Mouse (Mus musculus): ENCODE results near the gene Trim33. TPM values are rescaled to one million over a fixed set of nuclear protein-coding genes. Genes with fewer than 3 reads are reported as not detected.

Gene Trim33
- polyA plus RNA-seq, 1 experiment from 2014 or later, result 7.6 TPM

DNA sequence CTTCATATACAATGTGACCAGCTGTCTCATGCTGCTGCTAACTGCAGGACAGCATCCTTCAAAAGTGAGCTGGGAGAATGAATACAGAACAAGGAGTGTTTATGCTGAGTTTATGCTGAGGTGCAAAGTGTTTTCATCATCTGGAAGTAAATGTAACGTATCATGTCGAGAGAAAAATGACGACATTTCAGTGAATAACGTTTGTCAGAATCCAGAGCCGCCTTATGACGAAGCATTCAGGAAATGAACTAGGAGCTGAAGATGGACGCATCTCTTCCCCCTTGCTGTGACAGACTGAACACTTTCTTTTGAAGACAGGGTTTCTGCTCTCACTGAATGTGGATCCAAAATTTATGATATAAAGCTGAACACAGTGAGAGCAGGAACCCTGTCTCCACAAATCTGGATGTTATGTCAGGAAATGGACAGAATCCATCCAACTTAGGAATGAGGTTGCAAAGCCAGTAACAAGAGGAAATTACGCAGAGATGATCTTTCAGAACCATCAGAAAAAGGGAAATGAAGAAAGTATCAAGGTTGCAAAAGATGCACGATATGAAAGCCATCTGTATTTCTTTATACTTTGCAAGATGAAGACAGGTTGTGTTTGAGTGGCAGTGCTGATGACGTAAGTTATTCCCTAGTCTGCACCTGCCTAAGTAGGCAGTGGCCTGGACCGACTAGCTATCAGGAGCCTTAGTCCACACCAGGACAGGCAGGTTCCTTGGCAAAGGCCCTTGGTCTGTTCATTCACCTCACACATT, 85.3 kb downstream of the Trim33 start:
- H3K27ac ChIP-seq, result no peak overlapping the region
- no peak overlapping the region for H3K4me2 ChIP-seq
- WGBS (ENCODE audit: insufficient replicate concordance), result 67% methylated on average over 11 of the region's 11 CpGs
- peaks cover 8% of the 10 kb centered on the region for H3K4me1 ChIP-seq (replicated peaks)
- H3K27me3 ChIP-seq, result no peaks in the 10 kb centered on the region
- no peak overlapping the region for H3K9ac ChIP-seq
- ATAC-seq (ENCODE audit: low read depth) (no peak), DNase-seq (no peak)
- no peaks in the 10 kb centered on the region for H3K9me3 ChIP-seq (replicated peaks)
- H3K36me3 ChIP-seq, result no peaks in the 10 kb centered on the region
- H3K4me3 ChIP-seq (replicated peaks), result no peak overlapping the region

DNA sequence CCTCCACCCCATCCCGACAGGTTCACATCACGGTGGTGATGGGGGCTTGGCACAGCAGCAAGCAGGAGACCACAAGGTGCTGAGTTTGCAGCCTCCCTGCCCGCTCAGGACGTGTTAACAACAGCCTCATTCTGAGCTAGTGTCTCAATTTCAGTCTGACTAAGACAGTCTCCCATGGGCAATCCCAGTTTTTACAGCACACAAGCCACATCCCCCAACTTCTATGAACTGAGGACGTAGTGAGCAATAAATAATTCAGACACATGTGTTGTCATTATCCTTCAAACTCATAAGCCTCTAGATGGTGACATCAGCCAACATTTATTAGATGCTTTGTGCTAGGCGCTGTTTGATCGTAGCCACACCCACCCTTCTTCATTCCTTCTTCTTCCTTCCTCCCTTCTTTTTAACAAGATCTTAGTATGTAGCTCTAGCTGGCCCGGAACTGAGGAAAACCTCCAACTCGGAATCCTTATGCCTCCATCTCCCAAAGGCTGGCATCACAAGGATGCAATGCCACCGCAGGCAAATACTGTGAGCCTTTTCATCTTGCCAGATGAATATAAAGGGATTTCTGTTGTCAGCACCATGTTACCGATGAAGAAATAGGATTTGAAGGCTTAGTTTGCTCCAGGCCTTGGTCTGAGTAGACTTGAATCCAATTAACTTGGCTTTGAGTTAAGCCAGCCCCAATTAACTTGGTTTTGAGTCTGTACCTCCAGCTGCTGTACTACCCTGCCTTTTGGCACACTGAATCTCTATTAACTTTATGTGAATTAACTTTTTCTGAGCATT, 88.3 kb downstream of the Trim33 start:
- ATAC-seq (ENCODE audit: low read depth) (no peak), DNase-seq (no peak)
- Histone ChIP-seq H3K9ac (no peak overlapping the region), H3K4me2 (no peak overlapping the region), H3K27me3 (no peaks in the 10 kb centered on the region), H3K4me1 (replicated peaks) (no peaks in the 10 kb centered on the region), H3K4me3 (replicated peaks) (no peak overlapping the region), H3K9me3 (replicated peaks) (no peaks in the 10 kb centered on the region), H3K27ac (no peak overlapping the region), H3K36me3 (no peaks in the 10 kb centered on the region)
- WGBS (ENCODE audit: insufficient replicate concordance), result 68% methylated on average over 11 of the region's 11 CpGs

DNA sequence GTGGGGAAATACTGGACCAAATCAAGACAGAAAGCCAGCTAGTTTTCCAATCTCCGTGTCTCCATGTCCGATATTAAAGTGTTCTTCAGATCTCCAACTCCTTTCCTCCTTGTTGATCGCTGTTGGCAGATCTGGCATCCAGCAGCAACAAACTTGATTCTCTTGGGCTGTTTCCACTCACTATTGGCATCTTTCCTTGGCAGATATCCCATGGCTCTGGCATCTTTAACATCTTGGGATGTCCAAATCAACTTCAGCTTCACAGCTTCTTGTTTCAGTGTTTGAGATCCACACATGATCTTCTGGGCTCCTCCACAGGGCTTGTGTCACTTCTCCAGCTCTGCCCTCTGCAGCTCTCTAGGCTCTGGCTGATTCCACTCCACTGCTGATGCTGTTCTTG, 89.6 kb downstream of the Trim33 start:
- H3K9ac ChIP-seq, result no peak overlapping the region
- H3K27me3 ChIP-seq, result no peaks in the 10 kb centered on the region
- H3K4me3 ChIP-seq (replicated peaks), result no peak overlapping the region
- no peak overlapping the region for H3K27ac ChIP-seq
- H3K4me1 ChIP-seq (replicated peaks), result no peaks in the 10 kb centered on the region
- no peaks in the 10 kb centered on the region for H3K9me3 ChIP-seq (replicated peaks)
- DNase-seq, result no peak
- WGBS (ENCODE audit: insufficient replicate concordance), result 73% methylated on average over 3 of the region's 3 CpGs
- H3K36me3 ChIP-seq, result no peaks in the 10 kb centered on the region
- no peak overlapping the region for H3K4me2 ChIP-seq
- ATAC-seq (ENCODE audit: low read depth), result no peak

- ATAC-seq (ENCODE audit: low read depth), result peak; percentile 49; the same call in 1 of the 2 replicates
- WGBS (ENCODE audit: insufficient replicate concordance), result 23% methylated on average over 8 of the region's 8 CpGs
Observed at GRCm38 (mm10) chr3:103374028-103374427, 94.9 kb downstream of the Trim33 start.

GRCm38 (mm10) chr3:103375181-103375855, 96.2 kb downstream of the Trim33 start:
- 31% methylated on average over 14 of the region's 14 CpGs for WGBS (ENCODE audit: insufficient replicate concordance)
- no peaks in the 10 kb centered on the region for H3K9me3 ChIP-seq (replicated peaks)
- H3K4me3 ChIP-seq (replicated peaks), result no peak overlapping the region
- DNase-seq (no peak), ATAC-seq (ENCODE audit: low read depth) (no peak)
- no peak overlapping the region for H3K9ac ChIP-seq
- H3K27ac ChIP-seq, result no peak overlapping the region; the same call in 1 of the 2 replicates
- no peaks in the 10 kb centered on the region for H3K27me3 ChIP-seq
- no peaks in the 10 kb centered on the region for H3K36me3 ChIP-seq
- H3K4me1 ChIP-seq (replicated peaks), result peaks cover 27% of the 10 kb centered on the region
- no peak overlapping the region for H3K4me2 ChIP-seq

More at GRCm38 (mm10) chr3:103374028-103374427, 94.9 kb downstream of the Trim33 start:
- H3K9me3 ChIP-seq (replicated peaks), result no peaks in the 10 kb centered on the region
- no peak overlapping the region for H3K4me3 ChIP-seq (replicated peaks)
- H3K4me1 ChIP-seq (replicated peaks), result peaks cover 27% of the 10 kb centered on the region
- no peaks in the 10 kb centered on the region for H3K27me3 ChIP-seq
- no peak overlapping the region for H3K27ac ChIP-seq
- H3K9ac ChIP-seq, result no peak overlapping the region
- H3K4me2 ChIP-seq, result no peak overlapping the region
- H3K36me3 ChIP-seq, result no peaks in the 10 kb centered on the region
- peak; percentile 40 for DNase-seq

DNA sequence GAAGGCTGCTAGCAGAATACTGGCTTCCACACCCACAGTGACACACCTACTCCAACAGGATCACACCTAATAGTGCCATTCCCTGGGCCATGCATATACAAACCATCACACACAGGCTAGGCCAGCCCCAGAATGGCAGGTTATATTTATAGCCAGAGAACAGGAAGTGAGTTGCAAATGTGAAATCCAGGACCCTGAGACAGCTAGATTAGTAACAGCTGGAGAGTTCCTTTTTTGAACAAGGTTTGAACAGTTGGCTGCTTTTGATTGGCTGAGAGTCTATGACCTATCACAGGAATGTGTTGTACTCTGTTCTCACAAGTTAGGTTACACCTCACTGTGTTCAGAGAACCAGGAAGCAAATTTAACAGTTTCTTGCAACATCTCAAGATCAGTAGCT, 98.9 kb downstream of the Trim33 start:
- ATAC-seq (ENCODE audit: low read depth) (peak; percentile 57), DNase-seq (no peak)
- H3K27ac ChIP-seq, result no peak overlapping the region
- no peak overlapping the region for H3K4me3 ChIP-seq (replicated peaks)
- H3K27me3 ChIP-seq, result no peaks in the 10 kb centered on the region
- H3K4me1 ChIP-seq (replicated peaks), result peaks cover 29% of the 10 kb centered on the region
- H3K9ac ChIP-seq, result no peak overlapping the region
- no peaks in the 10 kb centered on the region for H3K9me3 ChIP-seq (replicated peaks)
- no peak overlapping the region for H3K4me2 ChIP-seq
- no peaks in the 10 kb centered on the region for H3K36me3 ChIP-seq

- no peaks in the 10 kb centered on the region for H3K36me3 ChIP-seq
- H3K4me3 ChIP-seq (replicated peaks), result no peak overlapping the region
- no peaks in the 10 kb centered on the region for H3K27me3 ChIP-seq
- peaks cover 38% of the 10 kb centered on the region for H3K4me1 ChIP-seq (replicated peaks)
- 74% methylated on average over 3 of the region's 3 CpGs for WGBS (ENCODE audit: insufficient replicate concordance)
- ATAC-seq (ENCODE audit: low read depth), result no peak
- no peak overlapping the region for H3K27ac ChIP-seq
- no peak overlapping the region for H3K4me2 ChIP-seq
- no peak overlapping the region for H3K9ac ChIP-seq
- no peak for DNase-seq
- H3K9me3 ChIP-seq (replicated peaks), result no peaks in the 10 kb centered on the region
Observed at GRCm38 (mm10) chr3:103379371-103379770, 100.3 kb downstream of the Trim33 start.

DNA sequence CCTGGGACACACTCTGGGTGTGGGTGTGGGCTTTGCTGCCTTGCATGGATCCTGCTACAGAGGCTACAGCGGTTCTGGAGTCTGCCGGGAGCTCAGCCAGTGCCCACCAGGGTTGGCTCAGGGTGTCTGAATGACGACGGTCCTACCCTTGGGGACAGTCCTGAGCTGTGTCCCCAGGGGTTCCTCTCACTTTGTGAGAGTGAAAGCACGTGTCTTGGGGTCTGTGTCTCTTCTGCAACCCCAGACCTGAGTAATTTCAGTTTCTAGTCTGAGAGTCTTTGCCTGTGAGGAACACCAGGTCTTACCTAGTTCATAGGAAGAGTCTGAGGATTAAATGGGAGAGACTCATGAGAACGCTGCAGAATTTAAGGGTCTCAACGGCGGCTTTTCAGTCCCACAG, 101.7 kb downstream of the Trim33 start:
- DNase-seq (no peak), ATAC-seq (ENCODE audit: low read depth) (no peak)
- Histone ChIP-seq H3K9ac (no peak overlapping the region), H3K9me3 (replicated peaks) (no peaks in the 10 kb centered on the region), H3K4me1 (replicated peaks) (peaks cover 44% of the 10 kb centered on the region), H3K27ac (no peak overlapping the region), H3K4me3 (replicated peaks) (no peak overlapping the region), H3K4me2 (no peak overlapping the region), H3K27me3 (no peaks in the 10 kb centered on the region), H3K36me3 (no peaks in the 10 kb centered on the region)
- WGBS (ENCODE audit: insufficient replicate concordance), result 79% methylated on average over 8 of the region's 8 CpGs

DNA sequence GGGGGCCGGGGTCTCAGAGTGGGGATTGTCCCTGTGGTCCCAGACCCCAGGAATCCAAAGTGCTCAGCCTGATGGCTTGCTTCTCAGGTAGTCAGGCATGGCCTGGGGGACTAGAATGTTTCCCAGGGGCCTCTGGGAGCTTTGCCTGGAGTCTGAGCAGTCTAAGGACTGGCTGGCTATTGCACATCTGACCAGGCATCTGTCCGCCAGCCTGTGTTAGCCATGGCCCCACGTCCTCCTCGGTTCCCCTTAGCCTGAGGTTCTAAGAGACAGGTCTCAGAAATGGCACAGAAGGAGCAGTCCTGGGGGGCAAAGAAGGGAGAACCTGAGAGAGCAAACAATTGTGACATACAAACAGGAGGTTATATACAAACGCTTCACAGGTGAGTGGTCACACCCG, 102.3 kb downstream of the Trim33 start:
- 79% methylated on average over 6 of the region's 6 CpGs for WGBS (ENCODE audit: insufficient replicate concordance)
- H3K36me3 ChIP-seq, result no peaks in the 10 kb centered on the region
- no peak overlapping the region for H3K27ac ChIP-seq
- DNase-seq (no peak), ATAC-seq (ENCODE audit: low read depth) (no peak)
- H3K9ac ChIP-seq, result no peak overlapping the region
- H3K27me3 ChIP-seq, result no peaks in the 10 kb centered on the region
- no peaks in the 10 kb centered on the region for H3K9me3 ChIP-seq (replicated peaks)
- H3K4me2 ChIP-seq, result no peak overlapping the region
- H3K4me1 ChIP-seq (replicated peaks), result peaks cover 44% of the 10 kb centered on the region
- no peak overlapping the region for H3K4me3 ChIP-seq (replicated peaks)

- Histone ChIP-seq H3K27ac (no peak overlapping the region), H3K4me2 (peak overlapping the region; percentile 26), H3K27me3 (no peaks in the 10 kb centered on the region), H3K4me1 (replicated peaks) (peaks cover 30% of the 10 kb centered on the region), H3K4me3 (replicated peaks) (peak overlapping the region; percentile 4; the same call in 1 of the 2 replicates), H3K9ac (no peak overlapping the region), H3K9me3 (replicated peaks) (no peaks in the 10 kb centered on the region), H3K36me3 (no peaks in the 10 kb centered on the region)
- 18% methylated on average over 17 of the region's 17 CpGs for WGBS (ENCODE audit: insufficient replicate concordance)
- DNase-seq, result peak; percentile 72
- peak; percentile 55 for ATAC-seq (ENCODE audit: low read depth)
Observed at GRCm38 (mm10) chr3:103382872-103383567, 103.9 kb downstream of the Trim33 start.

DNA sequence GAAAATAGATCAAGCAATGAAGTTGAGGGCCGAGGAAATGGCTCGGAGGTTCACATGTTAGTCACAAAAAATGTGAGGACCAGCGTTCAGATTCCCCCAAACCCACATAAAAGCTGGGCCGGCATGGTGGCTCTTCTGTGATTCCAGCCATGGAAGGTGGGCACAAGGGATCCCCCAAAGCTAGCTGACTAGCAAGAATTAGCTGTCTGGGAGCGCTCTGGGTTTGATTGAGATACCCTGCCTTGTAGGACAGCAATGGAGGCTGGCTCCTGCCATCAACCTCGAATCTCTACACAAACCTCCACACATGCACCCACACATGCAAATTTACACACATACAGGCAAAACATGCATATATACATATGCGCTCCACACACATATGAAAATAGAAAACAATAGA, 105.4 kb downstream of the Trim33 start:
- no peak for DNase-seq
- peaks cover 29% of the 10 kb centered on the region for H3K4me1 ChIP-seq (replicated peaks)
- ATAC-seq (ENCODE audit: low read depth), result no peak
- H3K9ac ChIP-seq, result no peak overlapping the region; the same call in 1 of the 2 replicates
- H3K4me3 ChIP-seq (replicated peaks), result no peak overlapping the region
- no peaks in the 10 kb centered on the region for H3K9me3 ChIP-seq (replicated peaks)
- H3K27me3 ChIP-seq, result 0 out of 2 replicates have a peak, but pooled peaks cover 3% of the 10 kb centered on the region
- peak overlapping the region; percentile 56; the same call in 1 of the 2 replicates for H3K27ac ChIP-seq
- H3K36me3 ChIP-seq, result no peaks in the 10 kb centered on the region
- WGBS (ENCODE audit: insufficient replicate concordance), result 75% methylated on average over 7 of the region's 7 CpGs
- peak overlapping the region; percentile 32; the same call in 1 of the 2 replicates for H3K4me2 ChIP-seq

All from liver, embryonic 13.5 days (tissue).